Comparison of ENCODE assay signal across 24 mouse cellular contexts in genomic region chr1:57766396-57766795, GRCm38 (mm10). TPM values are rescaled to one million over a fixed set of nuclear protein-coding genes. Genes with fewer than 3 reads are reported as not detected.
DNase-seq lines count a peak whose midpoint lies in the region; ATAC-seq and TF ChIP-seq lines count a peak whose summit lies in the region.
"Had no signal": no experiment of that assay in that cellular context is flagged by ENCODE, and none has a peak within 500 bp of the region (broad histone marks: within the 10 kb centered on the region; RNA-seq: fewer than 3 reads in every experiment).

No protein-coding gene starts in this region.

- TF ChIP-seq POLR2A in kidney, adult 2 months (IDR thresholded peaks at IDR 0.05; ENCODE audit: low read depth, low read length) = no peak

- H3K9me3 ChIP-seq in kidney, embryonic 14.5 days (ENCODE audit: control insufficient read depth, low read length) = no peaks in the 10 kb centered on the region
- no peaks in the 10 kb centered on the region for H3K9me3 ChIP-seq in kidney, embryonic 15.5 days (replicated peaks)
- H3K9me3 ChIP-seq: embryonic facial prominence, embryonic 10.5 days; embryonic facial prominence, embryonic 12.5 days; forebrain, embryonic 15.5 days; G1E had no signal

- no peak overlapping the region for H3K9ac ChIP-seq in kidney, embryonic 14.5 days (ENCODE audit: low read depth, low read length)
- no peak overlapping the region for H3K9ac ChIP-seq in kidney, embryonic 15.5 days
- H3K9ac ChIP-seq: embryonic facial prominence, embryonic 12.5 days; forebrain, embryonic 13.5 days; forebrain, embryonic 15.5 days had no signal

- ATAC-seq in kidney, embryonic 14.5 days (ENCODE audit: low FRiP score, low TSS enrichment) = no peak
- ATAC-seq in kidney, embryonic 15.5 days (replicated peaks; ENCODE audit: low FRiP score) = no peak
- ATAC-seq: activated CD4-positive, CD25-positive, alpha-beta regulatory T cell, adult 4 months; CD4-positive, CD25-positive, alpha-beta regulatory T cell, adult 4 months; forebrain, embryonic 13.5 days; forebrain, embryonic 15.5 days; Patski had no signal

- H3K36me3 ChIP-seq in kidney, adult 2 months (ENCODE audit: control insufficient read depth, insufficient read depth, low read length) = no peaks in the 10 kb centered on the region
- no peaks in the 10 kb centered on the region for H3K36me3 ChIP-seq in kidney, embryonic 14.5 days (ENCODE audit: control insufficient read depth, insufficient read depth, low read length)
- H3K36me3 ChIP-seq in kidney, embryonic 15.5 days = no peaks in the 10 kb centered on the region
- H3K36me3 ChIP-seq: embryonic facial prominence, embryonic 10.5 days; embryonic facial prominence, embryonic 12.5 days; forebrain, embryonic 15.5 days; G1E had no signal

- peak; percentile 54 for DNase-seq in kidney, adult 2 months
- DNase-seq in kidney, adult 18-20 months = no peak
- peak; percentile 65 for DNase-seq in kidney, adult 9 months
- DNase-seq in kidney, postnatal 36 days = peak; percentile 11 to 16
- DNase-seq: adrenal gland, adult 8-10 months; adrenal gland, postnatal 14 days; adrenal gland, postnatal 36 days; B cell, adult 2 months; cerebellum, adult 11-12 months; cerebellum, adult 2 months; cerebellum, adult 9-10 months; cerebellum, postnatal 10 days; cerebellum, postnatal 25 days had no signal

- H3K27ac ChIP-seq in kidney, adult 2 months (ENCODE audit: insufficient read depth, low read depth, low read length) = no peak overlapping the region
- no peak overlapping the region for H3K27ac ChIP-seq in kidney, embryonic 14.5 days (ENCODE audit: low read depth, low read length)
- no peak overlapping the region for H3K27ac ChIP-seq in kidney, embryonic 15.5 days
- H3K27ac ChIP-seq: embryonic facial prominence, embryonic 10.5 days; embryonic facial prominence, embryonic 12.5 days; forebrain, embryonic 13.5 days; forebrain, embryonic 15.5 days had no signal

- no peak overlapping the region for H3K4me3 ChIP-seq in kidney, adult 2 months (ENCODE audit: insufficient read depth, low read depth, low read length)
- H3K4me3 ChIP-seq in kidney, embryonic 14.5 days (ENCODE audit: low read length) = no peak overlapping the region
- no peak overlapping the region for H3K4me3 ChIP-seq in kidney, embryonic 15.5 days (replicated peaks)
- H3K4me3 ChIP-seq: embryonic facial prominence, embryonic 10.5 days; embryonic facial prominence, embryonic 12.5 days; forebrain, embryonic 13.5 days; forebrain, embryonic 15.5 days had no signal

- no peaks in the 10 kb centered on the region; the same call in 1 of the 2 replicates for H3K4me1 ChIP-seq in kidney, adult 2 months (ENCODE audit: control insufficient read depth, insufficient read depth, low read length)
- H3K4me1 ChIP-seq in kidney, embryonic 14.5 days (ENCODE audit: control insufficient read depth, insufficient read depth, low read length) = no peaks in the 10 kb centered on the region
- no peaks in the 10 kb centered on the region for H3K4me1 ChIP-seq in kidney, embryonic 15.5 days
- H3K4me1 ChIP-seq: embryonic facial prominence, embryonic 10.5 days; embryonic facial prominence, embryonic 12.5 days; forebrain, embryonic 13.5 days; forebrain, embryonic 15.5 days had no signal

- H3K27me3 ChIP-seq in kidney, adult 2 months (replicated peaks; ENCODE audit: control insufficient read depth, insufficient read depth, low read length) = no peaks in the 10 kb centered on the region
- no peaks in the 10 kb centered on the region for H3K27me3 ChIP-seq in kidney, embryonic 14.5 days (ENCODE audit: control insufficient read depth, insufficient read depth, low read length)
- no peaks in the 10 kb centered on the region for H3K27me3 ChIP-seq in kidney, embryonic 15.5 days
- H3K27me3 ChIP-seq: CH12.LX; embryonic facial prominence, embryonic 12.5 days; forebrain, embryonic 13.5 days; forebrain, embryonic 15.5 days; Patski had no signal

- no peak for TF ChIP-seq CTCF in kidney, adult 2 months (conservative IDR thresholded peaks at IDR 0.05; ENCODE audit: insufficient read depth, insufficient read length, low read depth, low read length)

- WGBS in kidney, adult 2 months = 60% methylated on average over 7 of the region's 7 CpGs
- WGBS in kidney, embryonic 14.5 days = 89% methylated on average over 7 of the region's 7 CpGs
- WGBS in kidney, embryonic 15.5 days = 81% methylated on average over 7 of the region's 7 CpGs

- H3K4me2 ChIP-seq in kidney, embryonic 14.5 days (replicated peaks; ENCODE audit: low read depth, low read length) = no peak overlapping the region
- no peak overlapping the region for H3K4me2 ChIP-seq in kidney, embryonic 15.5 days
- H3K4me2 ChIP-seq: embryonic facial prominence, embryonic 12.5 days; forebrain, embryonic 13.5 days; forebrain, embryonic 15.5 days had no signal

RNA-seq across cellular contexts. Expression of gene Spats2l, which starts 7.6 kb away (rescaled TPM):
- polyA plus RNA-seq in kidney, adult 2 months (2012; rRNA removed) = 6.9 and 8.0 TPM in 2 replicates
- 39.4 and 47.4 TPM in 2 replicates for polyA plus RNA-seq in kidney, embryonic 14.5 days (2014; fragmentation: Nextera tagmentation; extraction: Ambion mirVana)
- 62.3 and 63.8 TPM in 2 replicates for polyA plus RNA-seq in kidney, embryonic 15.5 days (2015; fragmentation: Nextera tagmentation; extraction: Ambion mirVana)
- polyA plus RNA-seq: G1E had no signal
